Mouse (Mus musculus) lung, postnatal 0 days (tissue): ENCODE results near the gene Klk5. TPM values are rescaled to one million over a fixed set of nuclear protein-coding genes. Genes with fewer than 3 reads are reported as not detected.

ENCODE experiments used
- ATAC-seq: fragments of 200-750 bp; cut with Nextera tagmentation; 2 replicates; pipeline ENCODE4 v1.8.0; 2017; ENCODE audit warnings: moderate library complexity
- DNase-seq: peaks from one replicate; pipeline ENCODE4 v3.0.0-alpha.2; 2016; ENCODE audit warnings: low spot score
- H3K27ac ChIP-seq: fragments of 300-500 bp; sonication (generic); 2 replicates; pipeline ENCODE4 v1.5.1; 2014; ENCODE audit warnings: antibody characterized with exemption, mild to moderate bottlenecking, low read length, mixed read lengths
- H3K27me3 ChIP-seq: fragments of 300-500 bp; sonication (generic); replicated peaks from 2 replicates; pipeline ENCODE4 v1.6.1; 2014; ENCODE audit warnings: low read length, mixed read lengths; ENCODE audit not compliant: insufficient read depth
- H3K36me3 ChIP-seq: fragments of 300-500 bp; sonication (generic); 2 replicates; pipeline ENCODE4 v1.6.1; 2014; ENCODE audit warnings: low read length, mixed read lengths; ENCODE audit not compliant: insufficient read depth
- H3K4me1 ChIP-seq: fragments of 300-500 bp; sonication (generic); 2 replicates; pipeline ENCODE4 v1.6.1; 2014; ENCODE audit warnings: antibody characterized with exemption, low read depth, low read length, mixed read lengths; ENCODE audit not compliant: insufficient read depth
- H3K4me2 ChIP-seq: fragments of 300-500 bp; sonication (generic); replicated peaks from 2 replicates; pipeline ENCODE4 v1.6.1; 2014; ENCODE audit warnings: low read depth, mild to moderate bottlenecking, low read length, moderate library complexity, mixed read lengths
- H3K4me3 ChIP-seq: fragments of 300-500 bp; sonication (generic); 2 replicates; pipeline ENCODE4 v1.5.1; 2014; ENCODE audit warnings: low read depth, low read length
- H3K9ac ChIP-seq: fragments of 300-500 bp; sonication (generic); replicated peaks from 2 replicates; pipeline ENCODE4 v1.6.1; 2014; ENCODE audit warnings: low read depth, mild to moderate bottlenecking
- H3K9me3 ChIP-seq: fragments of 300-500 bp; sonication (generic); 2 replicates; pipeline ENCODE4 v1.6.1; 2016; ENCODE audit warnings: low read length, mixed read lengths
- CTCF ChIP-seq: IDR thresholded peaks from 2 replicates; pipeline ENCODE4 v1.5.1; 2016; ENCODE audit warnings: antibody characterized with exemption, mild to moderate bottlenecking
- EP300 ChIP-seq: IDR thresholded peaks from 2 replicates; pipeline ENCODE4 v1.6.1; 2016; ENCODE audit warnings: antibody characterized with exemption, mild to moderate bottlenecking, control low read depth
- WGBS: fragments of 180-500 bp; shearing (Covaris S2); extraction: QIAGEN DNeasy Blood & Tissue Kit; methylation state at CpG from one replicate; pipeline ENCODE4 v1.1.7; 2014; 5-methylcytosine and 5-hydroxymethylcytosine counted together
- polyA plus RNA-seq: library from polyadenylated mRNA; unstranded; fragments of >200 nt; fragmentation: Nextera tagmentation; extraction: Ambion mirVana; gene quantifications from 2 replicates; pipeline ENCODE4 v1.2.1, GENCODE M21; 2015

Klk5 gene
- polyA plus RNA-seq, 1 experiment from 2014 or later, result not detected

- no peak overlapping the region for H3K27ac ChIP-seq
- H3K4me3 ChIP-seq, result no peak overlapping the region
- no peak for DNase-seq
- no peaks in the 10 kb centered on the region for H3K9me3 ChIP-seq
- no peak for TF ChIP-seq CTCF
- TF ChIP-seq EP300, result no peak
- H3K36me3 ChIP-seq, result no peaks in the 10 kb centered on the region
- no peaks in the 10 kb centered on the region for H3K4me1 ChIP-seq
- no peak overlapping the region for H3K9ac ChIP-seq
- no peak overlapping the region for H3K4me2 ChIP-seq
- no peaks in the 10 kb centered on the region for H3K27me3 ChIP-seq
- 85% methylated on average over 7 of the region's 7 CpGs for WGBS
- no peak for ATAC-seq
Observed at GRCm38 (mm10) chr7:43815211-43815610, 26.6 kb upstream of the Klk5 start.

- no peak for ATAC-seq
- Histone ChIP-seq H3K4me2 (no peak overlapping the region), H3K9me3 (no peaks in the 10 kb centered on the region), H3K27ac (no peak overlapping the region), H3K9ac (no peak overlapping the region), H3K4me1 (no peaks in the 10 kb centered on the region), H3K27me3 (no peaks in the 10 kb centered on the region), H3K4me3 (no peak overlapping the region), H3K36me3 (no peaks in the 10 kb centered on the region)
- no peak for DNase-seq
- TF ChIP-seq CTCF (no peak), EP300 (no peak)
Observed at GRCm38 (mm10) chr7:43816746-43817145, 25.0 kb upstream of the Klk5 start.

- no peaks in the 10 kb centered on the region for H3K9me3 ChIP-seq
Observed at GRCm38 (mm10) chr7:43821581-43821980, 20.2 kb upstream of the Klk5 start.

GRCm38 (mm10) chr7:43824199-43824598, 17.6 kb upstream of the Klk5 start, which contains the start of gene Klk6:
Gene Klk6, plus strand, starts transcription at chr7:43824499.
- no peak within 1 kb of the TSS for H3K9ac ChIP-seq
- H3K27me3 ChIP-seq, result no peaks in the 10 kb centered on the region
- ATAC-seq, result no peak
- 80% methylated on average over 10 of the region's 10 CpGs for WGBS
- H3K4me3 ChIP-seq, result no peak within 1 kb of the TSS
- TF ChIP-seq CTCF, result no peak
- TF ChIP-seq EP300, result no peak
- no peak within 1 kb of the TSS for H3K27ac ChIP-seq
- DNase-seq, result no peak
- H3K36me3 ChIP-seq, result no peaks in the 10 kb centered on the region
- no peaks in the 10 kb centered on the region for H3K4me1 ChIP-seq
- H3K9me3 ChIP-seq, result no peaks in the 10 kb centered on the region
- H3K4me2 ChIP-seq, result no peak within 1 kb of the TSS

More at GRCm38 (mm10) chr7:43821581-43821980, 20.2 kb upstream of the Klk5 start:
- no peak for ATAC-seq
- H3K4me1 ChIP-seq, result no peaks in the 10 kb centered on the region
- no peaks in the 10 kb centered on the region for H3K27me3 ChIP-seq
- WGBS, result 87% methylated on average over 7 of the region's 7 CpGs
- DNase-seq, result no peak
- no peak overlapping the region for H3K9ac ChIP-seq
- no peaks in the 10 kb centered on the region for H3K36me3 ChIP-seq
- TF ChIP-seq CTCF (no peak), EP300 (no peak)
- H3K27ac ChIP-seq, result no peak overlapping the region
- no peak overlapping the region for H3K4me3 ChIP-seq
- H3K4me2 ChIP-seq, result no peak overlapping the region

GRCm38 (mm10) chr7:43826056-43826455, 15.7 kb upstream of the Klk5 start:
- no peaks in the 10 kb centered on the region for H3K27me3 ChIP-seq
- WGBS, result 81% methylated on average over 5 of the region's 5 CpGs
- H3K4me3 ChIP-seq, result no peak overlapping the region
- DNase-seq (no peak), ATAC-seq (no peak)
- no peak overlapping the region for H3K27ac ChIP-seq
- no peak overlapping the region for H3K4me2 ChIP-seq
- no peaks in the 10 kb centered on the region for H3K36me3 ChIP-seq
- TF ChIP-seq CTCF, result no peak
- no peak for TF ChIP-seq EP300
- no peaks in the 10 kb centered on the region for H3K9me3 ChIP-seq
- H3K9ac ChIP-seq, result no peak overlapping the region
- H3K4me1 ChIP-seq, result no peaks in the 10 kb centered on the region

GRCm38 (mm10) chr7:43827706-43828105, 14.1 kb upstream of the Klk5 start:
- TF ChIP-seq CTCF, result no peak
- no peak for TF ChIP-seq EP300
- Histone ChIP-seq H3K36me3 (no peaks in the 10 kb centered on the region), H3K9ac (no peak overlapping the region), H3K9me3 (no peaks in the 10 kb centered on the region), H3K4me2 (no peak overlapping the region), H3K27me3 (no peaks in the 10 kb centered on the region), H3K4me1 (no peaks in the 10 kb centered on the region), H3K4me3 (no peak overlapping the region), H3K27ac (no peak overlapping the region)
- ATAC-seq (no peak), DNase-seq (no peak)
- 73% methylated on average over 4 of the region's 4 CpGs for WGBS

- no peak overlapping the region for H3K27ac ChIP-seq
- WGBS, result 86% methylated on average over 8 of the region's 8 CpGs
- no peak overlapping the region for H3K4me2 ChIP-seq
- H3K36me3 ChIP-seq, result no peaks in the 10 kb centered on the region
- no peaks in the 10 kb centered on the region for H3K9me3 ChIP-seq
- no peaks in the 10 kb centered on the region for H3K4me1 ChIP-seq
- TF ChIP-seq EP300, result no peak
- no peak for TF ChIP-seq CTCF
- H3K4me3 ChIP-seq, result no peak overlapping the region
- H3K27me3 ChIP-seq, result no peaks in the 10 kb centered on the region
- DNase-seq (no peak), ATAC-seq (no peak)
- no peak overlapping the region for H3K9ac ChIP-seq
Observed at GRCm38 (mm10) chr7:43829006-43829405, 12.8 kb upstream of the Klk5 start.
